ENCODE assay signal across 24 mouse cellular contexts in genomic region chr17:12147830-12148229, GRCm38 (mm10).
"Had no signal": no experiment of that assay in that cellular context is flagged by ENCODE, and none has a peak within 500 bp of the region (broad histone marks: within the 10 kb centered on the region; RNA-seq: fewer than 3 reads in every experiment).

No protein-coding gene starts in this region.

- H3K4me1 ChIP-seq: hindbrain, embryonic 10.5 days; hindbrain, embryonic 12.5 days; hindbrain, embryonic 15.5 days; kidney, embryonic 15.5 days; limb, embryonic 10.5 days; limb, embryonic 12.5 days had no signal

- H3K27ac ChIP-seq: gastrocnemius, adult 2 months; heart, embryonic 10.5 days; hindbrain, embryonic 10.5 days; hindbrain, embryonic 12.5 days; hindbrain, embryonic 15.5 days; hindbrain, postnatal 0 days; kidney, embryonic 15.5 days; kidney, postnatal 0 days; layer of hippocampus, adult 2 months; left cerebral cortex, adult 2 months; limb, embryonic 10.5 days; limb, embryonic 12.5 days had no signal

- H3K4me2 ChIP-seq: heart, embryonic 12.5 days; hindbrain, embryonic 12.5 days; hindbrain, embryonic 15.5 days; kidney, embryonic 15.5 days; limb, embryonic 12.5 days had no signal

- ATAC-seq: hindbrain, postnatal 0 days; intestine, embryonic 16.5 days had no signal

- DNase-seq: gastrocnemius, adult 2 months; gastrocnemius, postnatal 10 days; gastrocnemius, postnatal 25 days; heart, adult 18-20 months; heart, postnatal 10 days; heart, postnatal 4 days; kidney, adult 11 months; kidney, adult 2 months; kidney, adult 9 months; kidney, postnatal 14 days; kidney, postnatal 36 days had no signal

- H3K9ac ChIP-seq: heart, embryonic 12.5 days; hindbrain, embryonic 12.5 days; hindbrain, embryonic 15.5 days; kidney, embryonic 15.5 days; limb, embryonic 12.5 days had no signal

- H3K4me3 ChIP-seq: gastrocnemius, adult 2 months; heart, embryonic 10.5 days; heart, embryonic 12.5 days; hindbrain, embryonic 10.5 days; hindbrain, embryonic 12.5 days; hindbrain, embryonic 15.5 days; kidney, embryonic 15.5 days; layer of hippocampus, adult 2 months; left cerebral cortex, adult 2 months; limb, embryonic 10.5 days; limb, embryonic 12.5 days had no signal

- H3K27me3 ChIP-seq: heart, embryonic 12.5 days; hindbrain, embryonic 12.5 days; hindbrain, embryonic 15.5 days; kidney, embryonic 15.5 days; limb, embryonic 12.5 days had no signal

- H3K9me3 ChIP-seq: heart, embryonic 10.5 days; heart, embryonic 12.5 days; hindbrain, embryonic 10.5 days; hindbrain, embryonic 12.5 days; hindbrain, embryonic 15.5 days; kidney, embryonic 15.5 days; limb, embryonic 10.5 days; limb, embryonic 12.5 days had no signal
